Mouse (Mus musculus) megakaryocyte, embryonic 14.5 days (primary cell): ENCODE data around the gene Stk11ip. TPM values are rescaled to one million over a fixed set of nuclear protein-coding genes. Genes with fewer than 3 reads are reported as not detected.
A peak's percentile ranks its signal among the peaks of the same experiment; 100 is the strongest.

ENCODE experiments used
- H3K27me3 ChIP-seq: replicated peaks from 2 replicates; pipeline ENCODE3; 2012; ENCODE audit warnings: inconsistent platforms
- H3K36me3 ChIP-seq: replicated peaks from 2 replicates; pipeline ENCODE3; 2012; ENCODE audit warnings: low read length, inconsistent platforms, mixed read lengths
- H3K4me1 ChIP-seq: 2 replicates; pipeline ENCODE4 v1.6.1; 2012; ENCODE audit warnings: inconsistent platforms
- H3K4me3 ChIP-seq: replicated peaks from 2 replicates; pipeline ENCODE3; 2012; ENCODE audit warnings: moderate library complexity, mild to moderate bottlenecking, inconsistent platforms
- H3K9me3 ChIP-seq: 2 replicates; pipeline ENCODE4 v1.6.1; 2012; ENCODE audit warnings: inconsistent platforms
- FLI1 ChIP-seq: IDR thresholded peaks from 2 replicates; pipeline ENCODE4 v1.6.1; 2012; ENCODE audit warnings: low read length, inconsistent platforms, mixed read lengths
- GATA1 ChIP-seq: IDR thresholded peaks from 3 replicates; pipeline ENCODE4 v1.6.1; 2012; ENCODE audit warnings: mixed read lengths, low read length, inconsistent platforms, borderline replicate concordance
- polyA plus RNA-seq: library from polyadenylated mRNA; stranded (reverse); fragments of >175 nt; gene quantifications from 2 replicates; pipeline ENCODE4 v1.2.3, GENCODE M21; 2012; ENCODE audit warnings: low replicate concordance; ENCODE audit not compliant: insufficient read depth

Stk11ip gene
- polyA plus RNA-seq, 1 experiment = 52.7 TPM

- peaks cover 18% of the 10 kb centered on the region for H3K36me3 ChIP-seq
- H3K4me3 ChIP-seq = peak overlapping the region; percentile 50
- TF ChIP-seq FLI1 = no peak
- no peak for TF ChIP-seq GATA1
- peaks cover 18% of the 10 kb centered on the region for H3K4me1 ChIP-seq
- peaks cover 82% of the 10 kb centered on the region for H3K27me3 ChIP-seq
- no peaks in the 10 kb centered on the region for H3K9me3 ChIP-seq
Observed at GRCm38 (mm10) chr1:75502945-75503650, 18.2 kb upstream of the Stk11ip start.

DNA sequence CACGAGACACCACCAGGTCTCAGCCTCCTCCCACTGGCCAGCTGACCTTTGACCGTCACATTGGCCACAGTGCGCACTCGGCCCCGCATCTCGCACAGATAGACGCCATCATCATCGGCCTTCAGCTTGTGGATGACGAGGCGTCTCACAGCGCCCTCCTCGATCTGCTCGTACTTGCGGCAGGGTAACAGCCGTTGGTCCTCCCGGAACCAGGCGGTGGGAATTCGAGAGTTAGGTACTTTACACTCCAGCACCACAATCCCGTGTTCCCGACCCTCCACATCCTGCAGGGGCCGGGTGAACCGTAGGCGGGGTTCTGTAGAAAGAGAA, 17.7 kb upstream of the Stk11ip start:
- H3K4me3 ChIP-seq = peak overlapping the region; percentile 50
- TF ChIP-seq FLI1 (no peak), GATA1 (no peak)
- no peaks in the 10 kb centered on the region for H3K9me3 ChIP-seq
- peaks cover 18% of the 10 kb centered on the region for H3K4me1 ChIP-seq
- H3K36me3 ChIP-seq = peaks cover 18% of the 10 kb centered on the region
- H3K27me3 ChIP-seq = peaks cover 81% of the 10 kb centered on the region

- TF ChIP-seq FLI1 (no peak), GATA1 (no peak)
- Histone ChIP-seq H3K4me1 (peaks cover 18% of the 10 kb centered on the region), H3K27me3 (peaks cover 79% of the 10 kb centered on the region), H3K36me3 (peaks cover 15% of the 10 kb centered on the region), H3K4me3 (no peak overlapping the region), H3K9me3 (no peaks in the 10 kb centered on the region)
Observed at GRCm38 (mm10) chr1:75504256-75505045, 16.9 kb upstream of the Stk11ip start.

DNA sequence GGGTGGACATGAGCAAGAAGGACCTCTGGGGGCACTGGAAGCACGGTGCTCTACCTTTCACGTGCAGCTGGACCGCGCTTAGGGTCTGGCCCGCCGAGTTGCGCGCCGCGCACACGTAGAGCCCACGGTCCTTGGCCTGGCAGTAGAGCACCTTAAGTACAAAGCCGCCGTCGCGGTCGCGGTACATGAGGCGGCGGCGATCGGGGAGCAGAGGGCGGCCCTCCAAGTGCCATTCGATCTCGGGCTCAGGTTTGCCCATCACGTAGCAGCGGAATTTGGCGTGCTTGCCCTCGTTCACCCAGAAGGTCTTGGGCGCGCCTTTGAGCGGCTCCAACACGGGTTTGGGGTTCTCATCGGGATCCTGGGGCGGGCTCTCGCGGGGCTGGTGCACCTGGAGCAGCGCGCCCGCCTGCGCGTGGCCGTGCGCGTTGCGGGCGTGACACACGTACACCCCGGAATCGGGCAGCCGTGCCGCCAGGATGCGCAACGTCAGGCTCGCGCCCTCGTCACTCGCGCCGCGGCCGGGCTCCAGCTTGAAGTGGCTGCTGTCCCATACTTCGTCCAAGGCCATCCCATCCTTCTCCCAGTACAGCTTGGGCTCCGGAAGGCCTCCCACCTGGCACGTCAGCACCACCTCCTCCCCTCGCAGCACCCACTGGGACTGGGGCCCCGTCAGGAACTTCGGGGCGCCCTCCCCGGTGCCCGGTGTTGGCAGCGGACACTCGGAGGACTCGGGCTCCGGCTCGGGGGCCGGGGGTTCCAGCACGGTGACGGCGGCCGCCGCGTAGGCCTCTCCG, 16.0 kb upstream of the Stk11ip start:
- peak overlapping the region; percentile 93 for H3K4me3 ChIP-seq

GRCm38 (mm10) chr1:75505956-75506831, 15.1 kb upstream of the Stk11ip start, which contains the start of gene Obsl1:
Gene Obsl1, minus strand, starts transcription at chr1:75506452.
- Histone ChIP-seq H3K9me3 (no peaks in the 10 kb centered on the region), H3K4me1 (peaks cover 18% of the 10 kb centered on the region), H3K27me3 (peaks cover 86% of the 10 kb centered on the region), H3K36me3 (peaks cover 12% of the 10 kb centered on the region), H3K4me3 (peak within 1 kb of the TSS; percentile 93)
- TF ChIP-seq GATA1 = no peak
- no peak for TF ChIP-seq FLI1

More for the DNA sequence above, 16.0 kb upstream of the Stk11ip start:
- Histone ChIP-seq H3K27me3 (peaks cover 83% of the 10 kb centered on the region), H3K36me3 (peaks cover 15% of the 10 kb centered on the region), H3K4me1 (peaks cover 18% of the 10 kb centered on the region), H3K9me3 (no peaks in the 10 kb centered on the region)
- TF ChIP-seq GATA1 (no peak), FLI1 (no peak)

GRCm38 (mm10) chr1:75507006-75507405, 14.3 kb upstream of the Stk11ip start, which contains the start of gene Inha:
Gene Inha, plus strand, starts transcription at chr1:75507077.
- Histone ChIP-seq H3K36me3 (peaks cover 4% of the 10 kb centered on the region), H3K4me1 (peaks cover 18% of the 10 kb centered on the region), H3K9me3 (no peaks in the 10 kb centered on the region), H3K27me3 (peaks cover 88% of the 10 kb centered on the region), H3K4me3 (peak within 1 kb of the TSS; percentile 93)
- TF ChIP-seq FLI1 (no peak), GATA1 (no peak)

GRCm38 (mm10) chr1:75509586-75509985, 11.7 kb upstream of the Stk11ip start:
- H3K27me3 ChIP-seq = peaks cover 75% of the 10 kb centered on the region

GRCm38 (mm10) chr1:75510154-75510553, 11.2 kb upstream of the Stk11ip start:
- TF ChIP-seq GATA1 (no peak), FLI1 (no peak)
- peaks cover 69% of the 10 kb centered on the region for H3K27me3 ChIP-seq
- H3K4me1 ChIP-seq = peaks cover 17% of the 10 kb centered on the region
- H3K4me3 ChIP-seq = no peak overlapping the region
- no peaks in the 10 kb centered on the region for H3K9me3 ChIP-seq
- H3K36me3 ChIP-seq = no peaks in the 10 kb centered on the region

More at GRCm38 (mm10) chr1:75509586-75509985, 11.7 kb upstream of the Stk11ip start:
- H3K4me1 ChIP-seq = peaks cover 18% of the 10 kb centered on the region
- H3K4me3 ChIP-seq = no peak overlapping the region
- no peaks in the 10 kb centered on the region for H3K9me3 ChIP-seq
- no peaks in the 10 kb centered on the region for H3K36me3 ChIP-seq
- TF ChIP-seq FLI1 (no peak), GATA1 (no peak)
